Mouse (Mus musculus) common myeloid progenitor, adult 5-6 weeks (primary cell): ENCODE results near the gene Gucy1b1. TPM values are rescaled to one million over a fixed set of nuclear protein-coding genes. Genes with fewer than 3 reads are reported as not detected.

Experiments
- ATAC-seq: replicated peaks from 2 replicates; pipeline ENCODE4 v1.8.0; 2016; ENCODE audit warnings: low read depth, mild to moderate bottlenecking, moderate TSS enrichment, inconsistent platforms; ENCODE audit not compliant: poor library complexity, severe bottlenecking
- total RNA-seq: library from RNA; stranded (forward); fragments of 200-1000, 187-1606 nt; gene quantifications from 2 replicates; pipeline ENCODE4 v1.2.3, GENCODE M21; 2017

Gucy1b1 gene
- total RNA-seq, 1 experiment from 2014 or later: 2.0 TPM

DNA sequence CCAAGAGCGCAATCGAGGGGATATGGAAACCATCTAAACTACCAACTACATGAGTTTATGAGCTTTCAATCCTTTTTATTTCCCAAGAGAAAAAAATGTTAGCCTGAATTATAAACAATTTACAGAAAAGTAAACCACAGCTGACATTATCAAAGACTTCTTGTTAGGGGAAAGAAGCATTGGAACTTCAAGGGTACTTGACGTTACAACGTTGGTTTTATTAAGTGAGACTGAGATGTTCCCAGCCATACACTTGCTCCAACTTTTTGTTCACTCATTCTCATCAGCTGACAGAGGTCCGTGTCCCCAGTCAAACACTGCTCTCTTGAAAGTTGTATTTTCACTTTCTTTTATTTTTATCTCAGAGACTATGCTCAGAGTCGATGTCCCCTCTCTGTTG is 30.8 kb downstream of the Gucy1b1 start:
- ATAC-seq: no peak

DNA sequence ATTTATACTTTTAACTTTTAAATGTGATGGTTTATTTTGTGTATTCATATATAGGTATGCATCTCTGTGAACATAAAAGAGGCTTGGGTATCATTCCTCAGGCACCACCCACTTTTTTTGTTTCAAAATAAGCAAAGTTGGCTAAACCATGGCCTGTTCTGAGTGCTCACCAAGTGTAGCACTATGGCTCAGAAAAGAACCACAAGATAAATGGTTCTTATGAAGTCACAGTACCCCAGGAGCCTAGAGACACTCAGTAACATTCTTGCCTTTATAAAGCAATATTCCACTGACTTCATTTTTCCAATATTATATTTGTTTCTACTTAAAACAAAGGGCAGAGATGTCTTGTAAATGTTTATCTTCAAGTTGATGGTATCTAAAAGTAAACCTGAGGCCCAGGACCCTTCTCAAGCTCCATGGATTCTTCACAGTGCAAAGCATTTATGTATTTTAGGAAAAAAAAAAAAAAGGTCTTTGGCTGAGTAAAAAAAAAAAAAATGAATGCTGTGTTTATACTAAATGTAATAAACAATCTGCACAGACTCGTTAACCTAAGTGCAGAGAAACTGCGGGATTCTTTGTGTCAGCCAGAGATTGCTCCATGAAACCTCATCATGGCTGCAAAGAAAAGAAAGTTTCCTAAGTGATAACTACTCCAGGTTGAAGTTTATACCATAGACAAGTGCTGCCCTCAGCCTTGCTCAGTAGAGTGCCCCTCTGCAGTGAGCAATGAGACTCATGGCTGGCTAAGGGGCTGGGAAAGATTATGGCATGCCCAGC is 38.0 kb downstream of the Gucy1b1 start:
- no peak for ATAC-seq

DNA sequence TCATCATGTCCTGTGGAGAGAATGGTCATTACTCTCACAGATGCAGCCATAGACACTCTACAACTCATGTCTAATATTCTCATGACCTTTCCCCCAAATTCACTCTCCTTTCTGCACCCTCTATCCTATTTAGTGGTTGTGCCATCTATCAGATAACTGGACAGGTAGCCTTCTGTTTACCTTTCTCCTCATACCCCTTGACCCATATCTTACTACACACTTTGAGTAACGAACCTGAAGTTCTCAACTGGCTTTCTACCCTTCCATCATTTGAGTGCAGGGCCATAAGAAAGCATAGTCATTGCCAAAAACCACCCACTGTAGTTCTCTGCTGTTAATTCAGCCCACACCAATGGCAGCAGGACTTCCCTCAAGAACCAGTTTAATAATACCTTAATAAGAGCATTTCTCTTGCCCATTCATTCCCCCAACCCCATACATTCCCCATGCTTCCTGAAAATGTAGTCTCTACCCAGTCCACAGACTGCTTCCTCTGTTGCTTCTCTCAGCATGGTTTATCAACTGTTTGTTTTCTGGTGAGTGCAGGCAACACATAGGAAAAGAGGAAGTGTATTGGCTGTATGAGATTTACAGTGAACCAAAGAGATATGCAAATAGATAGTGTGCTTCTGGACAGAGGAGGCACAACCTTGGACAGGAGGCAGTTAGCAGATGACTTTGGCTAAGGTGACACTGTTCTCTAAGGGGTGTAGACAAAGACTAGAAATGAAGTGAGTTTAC is 44.3 kb downstream of the Gucy1b1 start:
- peak; percentile 89 for ATAC-seq

- ATAC-seq: peak; percentile 95
Observed at GRCm38 (mm10) chr3:82029229-82029628, 45.3 kb downstream of the Gucy1b1 start.

GRCm38 (mm10) chr3:82027286-82027685 is 47.2 kb downstream of the Gucy1b1 start:
- no peak for ATAC-seq

GRCm38 (mm10) chr3:82023065-82023464 is 51.4 kb downstream of the Gucy1b1 start:
- no peak for ATAC-seq

DNA sequence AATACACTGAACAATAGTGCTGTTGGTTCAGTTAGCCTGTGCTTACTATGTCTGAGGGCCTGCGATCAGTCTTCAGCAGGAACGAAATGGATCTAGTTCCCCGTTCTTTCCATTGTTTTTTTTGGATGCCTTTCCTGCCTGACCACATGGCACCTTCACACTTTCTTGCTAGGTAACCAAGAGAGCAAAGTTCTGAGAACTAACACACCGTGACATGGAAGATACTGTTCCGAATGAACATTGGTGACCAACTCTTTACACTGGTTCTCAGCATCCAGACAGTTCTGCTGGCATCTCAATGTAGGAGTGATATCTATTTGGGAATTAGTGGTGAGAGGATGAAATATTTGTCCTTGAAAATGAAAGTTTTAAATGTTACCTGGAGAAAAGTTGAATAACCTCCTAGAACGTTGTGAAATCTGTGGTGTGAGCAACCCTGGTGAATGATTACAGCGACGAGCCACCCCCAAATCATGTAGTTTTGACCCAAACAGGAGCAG is 52.0 kb downstream of the Gucy1b1 start:
- no peak for ATAC-seq

- no peak for ATAC-seq
Observed at GRCm38 (mm10) chr3:82014148-82014703, 60.3 kb downstream of the Gucy1b1 start.

- ATAC-seq: no peak
Observed at GRCm38 (mm10) chr3:82007002-82007401, 67.5 kb downstream of the Gucy1b1 start.

- ATAC-seq: peak; percentile 92
Observed at GRCm38 (mm10) chr3:81995988-81996387, 78.5 kb downstream of the Gucy1b1 start.

GRCm38 (mm10) chr3:81995371-81995770 is 79.1 kb downstream of the Gucy1b1 start:
- no peak for ATAC-seq

DNA sequence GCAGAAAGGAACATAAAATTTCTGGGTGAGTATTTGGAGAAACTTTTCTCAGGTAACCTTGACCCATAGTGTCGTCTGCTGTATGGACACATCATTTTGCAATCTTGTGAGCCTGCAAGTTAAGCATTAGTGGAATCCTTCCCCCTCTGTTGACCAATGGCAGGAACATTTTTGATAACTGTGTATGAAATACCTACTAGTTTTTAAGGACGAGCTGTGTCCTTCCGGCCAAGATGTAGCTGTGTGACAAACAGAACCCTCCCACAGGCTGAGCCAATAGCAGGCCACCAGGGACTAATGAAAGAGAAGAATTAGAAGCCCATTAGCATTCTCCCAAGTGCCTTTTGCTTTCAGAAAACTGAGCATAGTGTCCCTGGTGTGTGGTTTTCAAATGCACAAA is 84.0 kb downstream of the Gucy1b1 start:
- ATAC-seq: no peak

GRCm38 (mm10) chr3:81989692-81990141 is 84.8 kb downstream of the Gucy1b1 start:
- ATAC-seq: peak; percentile 85

GRCm38 (mm10) chr3:81987628-81988027 is 86.9 kb downstream of the Gucy1b1 start:
- no peak for ATAC-seq

- ATAC-seq: no peak
Observed at GRCm38 (mm10) chr3:81986103-81986502, 88.4 kb downstream of the Gucy1b1 start.

- no peak for ATAC-seq
Observed at GRCm38 (mm10) chr3:81985100-81985499, 89.4 kb downstream of the Gucy1b1 start.

DNA sequence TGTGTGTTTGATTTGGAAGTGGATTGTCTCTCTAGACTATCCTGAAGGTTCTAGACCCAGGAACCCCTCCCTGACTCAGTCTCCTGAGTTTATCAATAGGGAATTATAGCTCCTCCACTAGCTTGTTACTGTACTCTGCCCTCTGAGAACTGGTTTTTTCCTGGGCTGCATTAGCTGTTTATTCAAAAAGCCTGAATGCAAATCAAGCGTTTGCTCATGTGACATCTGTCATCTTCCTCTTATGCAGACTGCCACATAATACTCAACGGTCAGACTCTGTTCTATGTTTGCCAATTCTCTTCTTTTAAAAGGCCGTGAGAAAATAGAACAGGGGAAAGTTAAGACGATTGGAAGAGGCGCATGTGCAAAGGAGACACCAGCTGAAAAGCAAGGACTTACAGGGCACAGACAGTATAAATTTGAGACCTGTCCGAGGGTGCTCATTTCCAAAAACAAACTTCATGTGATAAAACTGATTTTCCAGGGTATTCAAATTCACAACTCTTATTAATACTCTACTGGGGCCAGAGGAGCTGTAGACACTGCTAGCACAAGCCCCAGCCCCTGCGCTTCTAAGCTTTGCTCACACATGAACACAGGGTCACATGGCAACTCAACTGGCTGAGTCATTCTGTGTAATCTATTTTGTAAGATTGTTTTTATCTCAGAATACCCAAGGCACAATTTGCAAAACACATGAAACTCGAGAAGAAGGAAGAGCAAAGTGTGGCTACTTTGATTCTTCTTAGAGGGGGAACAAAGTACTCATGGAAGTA is 91.2 kb downstream of the Gucy1b1 start:
- ATAC-seq: no peak; the same call in 1 of the 2 replicates
